Mouse (Mus musculus) testis, adult 2 months (tissue): ENCODE measurements around the gene Dmxl2. TPM values are rescaled to one million over a fixed set of nuclear protein-coding genes. Genes with fewer than 3 reads are reported as not detected.

ENCODE experiments used
- H3K27ac ChIP-seq: fragments of 200-500 bp; 2 replicates; pipeline ENCODE4 v1.5.1; 2012; ENCODE audit warnings: low read depth, low read length; ENCODE audit not compliant: control insufficient read depth, insufficient read depth
- H3K27me3 ChIP-seq: fragments of 200-500 bp; 2 replicates; pipeline ENCODE4 v1.6.1; 2012; ENCODE audit warnings: mild to moderate bottlenecking, low read length, moderate library complexity; ENCODE audit not compliant: control insufficient read depth, insufficient read depth
- H3K36me3 ChIP-seq: fragments of 200-500 bp; 2 replicates; pipeline ENCODE4 v1.6.1; 2012; ENCODE audit warnings: mild to moderate bottlenecking, low read length; ENCODE audit not compliant: control insufficient read depth, insufficient read depth
- H3K4me1 ChIP-seq: fragments of 200-500 bp; 2 replicates; pipeline ENCODE4 v1.6.1; 2012; ENCODE audit warnings: low read length; ENCODE audit not compliant: control insufficient read depth, insufficient read depth
- H3K4me3 ChIP-seq: fragments of 200-500 bp; 2 replicates; pipeline ENCODE4 v1.5.1; 2012; ENCODE audit warnings: low read depth, mild to moderate bottlenecking, low read length, moderate library complexity, mixed read lengths; ENCODE audit not compliant: control insufficient read depth
- CTCF ChIP-seq: fragments of 200-500 bp; IDR thresholded peaks from 2 replicates; pipeline ENCODE4 v1.5.1; 2012; ENCODE audit warnings: low read depth, mild to moderate bottlenecking, inconsistent platforms, low read length, moderate library complexity; ENCODE audit not compliant: control insufficient read depth, insufficient read depth, insufficient replicate concordance
- POLR2A ChIP-seq: fragments of 200-500 bp; IDR thresholded peaks from 2 replicates; pipeline ENCODE4 v1.6.1; 2012; ENCODE audit warnings: low read depth, mild to moderate bottlenecking, inconsistent platforms, low read length, moderate library complexity; ENCODE audit not compliant: control insufficient read depth
- polyA plus RNA-seq: library from polyadenylated mRNA; depleted of rRNA; stranded (reverse); fragments of >200 nt; gene quantifications from 2 replicates; pipeline ENCODE4 v1.2.3, GENCODE M21; 2012; rRNA removed

The Dmxl2 gene
- 8.7 and 9.8 TPM in 2 replicates for polyA plus RNA-seq

DNA sequence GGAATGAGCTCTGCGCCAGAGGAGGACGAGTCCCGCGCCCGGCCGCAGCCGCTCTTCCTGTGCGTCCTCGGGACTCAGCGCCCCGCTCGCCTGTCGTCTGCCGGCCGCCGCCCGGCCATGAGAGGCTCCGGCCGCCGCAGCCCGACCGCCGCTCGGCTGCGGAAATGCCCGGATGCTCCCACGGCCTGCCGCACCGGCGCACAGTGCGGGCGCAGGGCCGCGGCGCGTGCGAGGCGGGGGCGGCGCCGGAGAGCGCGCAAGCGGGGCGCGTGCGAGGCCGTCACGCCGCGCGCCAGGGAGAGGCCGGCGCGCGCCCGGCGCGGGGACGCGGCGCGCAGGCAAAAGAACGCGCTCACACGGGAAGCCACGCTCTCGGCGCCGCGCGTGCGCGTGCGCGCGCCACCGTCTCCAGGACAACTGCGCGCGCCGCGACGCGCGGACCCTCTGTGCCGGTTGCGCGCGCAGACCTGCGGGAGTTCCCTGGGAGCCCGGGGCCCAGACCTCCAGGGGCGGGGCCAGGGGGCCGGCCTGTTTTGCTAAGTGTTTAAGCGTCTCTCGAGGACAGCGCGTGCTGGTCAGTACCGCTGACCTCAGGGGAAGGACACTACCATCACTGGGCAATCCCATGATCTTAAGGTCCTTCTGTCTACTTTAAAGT is at the start of gene Dmxl2:
Gene Dmxl2, minus strand, starts transcription at position 174 of the 658 bp plus-strand sequence.
- peak within 1 kb of the TSS; percentile 89 for H3K27ac ChIP-seq

GRCm38 (mm10) chr9:54549433-54549832 is 48.0 kb upstream of the Dmxl2 start:
- no peak overlapping the region for H3K4me3 ChIP-seq
- TF ChIP-seq CTCF = no peak
- TF ChIP-seq POLR2A = no peak
- H3K4me1 ChIP-seq = no peaks in the 10 kb centered on the region
- no peak overlapping the region for H3K27ac ChIP-seq
- H3K36me3 ChIP-seq = no peaks in the 10 kb centered on the region
- H3K27me3 ChIP-seq = no peaks in the 10 kb centered on the region

More for the DNA sequence above, at the start of gene Dmxl2:
- no peaks in the 10 kb centered on the region for H3K27me3 ChIP-seq
- H3K36me3 ChIP-seq = no peaks in the 10 kb centered on the region
- peak within 1 kb of the TSS; percentile 94 for H3K4me3 ChIP-seq
- peaks cover 12% of the 10 kb centered on the region for H3K4me1 ChIP-seq
- TF ChIP-seq POLR2A = peak; percentile 20
- no peak for TF ChIP-seq CTCF

GRCm38 (mm10) chr9:54547536-54547935 is 46.1 kb upstream of the Dmxl2 start:
- Histone ChIP-seq H3K36me3 (no peaks in the 10 kb centered on the region), H3K27me3 (no peaks in the 10 kb centered on the region), H3K4me1 (no peaks in the 10 kb centered on the region), H3K27ac (no peak overlapping the region), H3K4me3 (no peak overlapping the region)
- TF ChIP-seq CTCF (peak; percentile 88), POLR2A (no peak)

GRCm38 (mm10) chr9:54544954-54545315 is 43.5 kb upstream of the Dmxl2 start:
- H3K27me3 ChIP-seq = no peaks in the 10 kb centered on the region
- no peak for TF ChIP-seq CTCF
- TF ChIP-seq POLR2A = no peak
- H3K36me3 ChIP-seq = no peaks in the 10 kb centered on the region
- no peaks in the 10 kb centered on the region for H3K4me1 ChIP-seq
- H3K4me3 ChIP-seq = no peak overlapping the region
- no peak overlapping the region for H3K27ac ChIP-seq

DNA sequence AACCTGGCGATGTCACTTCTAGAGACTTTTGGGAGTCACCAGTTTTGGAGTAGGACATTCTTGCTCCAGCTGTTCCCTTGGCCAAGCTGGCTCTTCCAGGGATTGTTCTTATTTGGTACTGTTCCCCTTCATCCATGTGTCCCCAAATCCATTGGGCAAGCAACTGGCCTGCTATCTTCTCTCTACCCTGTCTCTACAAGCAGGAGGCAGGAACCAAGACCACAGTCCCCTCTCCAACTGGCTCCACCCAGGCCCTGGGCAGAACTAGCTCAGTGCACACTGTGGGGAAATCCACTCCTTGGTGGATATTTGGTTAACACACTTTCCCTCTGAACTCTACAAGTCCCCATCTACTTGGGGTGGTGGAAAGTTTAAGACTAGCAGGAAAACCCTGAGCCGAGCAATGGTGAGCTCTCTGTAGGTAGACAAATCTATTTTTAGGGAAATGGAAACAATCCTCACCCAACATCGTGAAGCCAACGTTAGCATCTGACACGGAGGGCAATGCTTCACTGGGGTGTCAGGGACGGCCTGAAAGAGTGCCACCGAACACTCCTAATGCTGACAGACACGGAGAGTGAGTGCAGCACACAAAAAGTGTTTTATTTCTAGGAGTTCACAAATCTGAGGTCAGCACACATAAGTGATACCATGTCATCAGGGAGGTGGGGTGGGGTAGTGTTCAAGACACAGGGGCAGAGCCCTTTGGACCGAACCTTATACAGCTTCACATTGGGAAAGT is 43.0 kb upstream of the Dmxl2 start:
- H3K36me3 ChIP-seq = no peaks in the 10 kb centered on the region
- no peak overlapping the region for H3K4me3 ChIP-seq
- H3K4me1 ChIP-seq = no peaks in the 10 kb centered on the region
- H3K27me3 ChIP-seq = no peaks in the 10 kb centered on the region
- TF ChIP-seq POLR2A = no peak
- no peak for TF ChIP-seq CTCF
- no peak overlapping the region for H3K27ac ChIP-seq

DNA sequence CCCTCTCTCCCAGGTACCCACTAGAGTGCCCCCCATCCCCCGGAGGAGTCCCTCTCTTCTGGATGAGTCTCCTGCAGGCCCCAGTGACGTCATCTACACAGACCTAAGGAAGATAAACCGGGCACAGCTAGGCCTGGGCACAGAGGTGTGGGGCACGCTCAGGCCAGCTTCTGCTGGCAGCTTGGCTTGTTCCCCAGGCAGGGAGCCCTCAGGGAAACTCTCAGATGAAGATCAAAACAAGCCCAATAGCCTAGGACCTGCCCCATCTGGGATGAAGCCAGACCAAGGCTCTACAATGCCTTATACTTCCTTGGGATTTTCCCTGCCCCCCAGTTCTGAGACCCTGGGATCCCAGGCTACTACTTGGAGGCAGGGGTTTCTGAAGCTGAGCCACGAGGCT is 39.4 kb upstream of the Dmxl2 start:
- H3K36me3 ChIP-seq = no peaks in the 10 kb centered on the region
- no peak overlapping the region for H3K27ac ChIP-seq
- H3K27me3 ChIP-seq = no peaks in the 10 kb centered on the region
- H3K4me1 ChIP-seq = peaks cover 3% of the 10 kb centered on the region; the same call in 1 of the 2 replicates
- TF ChIP-seq POLR2A = no peak
- H3K4me3 ChIP-seq = no peak overlapping the region

DNA sequence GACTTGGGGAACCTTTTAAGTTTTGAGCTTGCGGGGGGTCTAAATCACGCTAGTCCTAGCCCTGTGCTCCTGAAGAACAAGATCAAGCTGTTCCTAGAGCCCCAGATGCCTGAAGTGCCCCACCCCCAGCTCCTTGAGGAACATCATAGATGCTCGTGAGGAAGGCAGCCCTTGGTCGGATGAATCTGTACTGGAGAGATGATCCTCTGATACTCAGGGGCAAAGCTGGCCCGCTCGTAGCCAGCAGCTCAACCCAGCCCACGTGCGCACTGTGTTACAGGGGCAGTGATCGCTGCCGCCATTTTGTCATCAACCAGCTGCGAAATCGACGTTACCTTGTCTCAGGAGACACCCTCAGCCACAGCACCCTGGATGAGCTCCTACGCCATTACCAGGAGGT is 37.3 kb upstream of the Dmxl2 start, which contains the start of gene Sh2d7:
Gene Sh2d7, plus strand, starts transcription at position 301 of the 400 bp plus-strand sequence.
- H3K4me3 ChIP-seq = peak within 1 kb of the TSS; percentile 80
- no peak within 1 kb of the TSS for H3K27ac ChIP-seq
- no peak for TF ChIP-seq POLR2A
- H3K36me3 ChIP-seq = no peaks in the 10 kb centered on the region
- no peaks in the 10 kb centered on the region for H3K27me3 ChIP-seq
- H3K4me1 ChIP-seq = peaks cover 3% of the 10 kb centered on the region; the same call in 1 of the 2 replicates

DNA sequence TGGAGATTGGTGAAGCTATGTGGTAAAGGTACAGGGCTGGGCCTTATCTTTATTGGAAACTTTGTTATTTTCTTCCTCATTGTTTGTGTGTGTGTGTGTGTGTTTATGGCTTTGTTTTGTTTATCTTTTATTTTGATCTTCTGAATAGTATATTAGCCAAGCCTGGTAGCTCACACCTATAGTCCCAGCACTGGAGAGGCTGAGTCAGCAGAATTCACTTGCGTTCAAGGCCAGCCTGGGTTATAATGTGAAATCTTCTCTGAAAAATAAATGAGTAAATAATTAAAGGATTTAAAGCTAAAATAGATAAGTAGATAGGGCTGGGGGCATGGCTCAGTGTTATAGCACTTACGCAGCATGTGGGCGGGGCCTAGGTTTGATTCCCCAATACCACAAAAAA is 36.8 kb upstream of the Dmxl2 start:
- TF ChIP-seq CTCF (no peak), POLR2A (no peak)
- Histone ChIP-seq H3K4me1 (peaks cover 3% of the 10 kb centered on the region; the same call in 1 of the 2 replicates), H3K27me3 (no peaks in the 10 kb centered on the region), H3K4me3 (no peak overlapping the region), H3K27ac (no peak overlapping the region), H3K36me3 (no peaks in the 10 kb centered on the region)
